Mouse (Mus musculus) hematopoietic stem cell, adult 5-6 weeks (primary cell): ENCODE results near the gene Olfr746. TPM values are rescaled to one million over a fixed set of nuclear protein-coding genes. Genes with fewer than 3 reads are reported as not detected.

ENCODE experiments used
- ATAC-seq, 2 experiments: fragments of 125-278 bp in 1 of 2; replicated peaks in 1 of 2; 2 replicates each; pipeline ENCODE4 v1.8.0; 2016 to 2017; ENCODE audit warnings: inconsistent platforms in 2 of 2, mild to moderate bottlenecking in 2 of 2, moderate number of reproducible peaks in 2 of 2, low read depth in 1 of 2, moderate TSS enrichment in 1 of 2; ENCODE audit not compliant: low FRiP score in 2 of 2, poor library complexity in 2 of 2, severe bottlenecking in 2 of 2, insufficient read depth in 1 of 2, low TSS enrichment in 1 of 2
- total RNA-seq: library from RNA; stranded (forward); fragments of 172-1452, 232-1000 nt; gene quantifications from 2 replicates; pipeline ENCODE4 v1.2.3, GENCODE M21; 2017

The Olfr746 gene
- total RNA-seq: not detected in 2 replicates

DNA sequence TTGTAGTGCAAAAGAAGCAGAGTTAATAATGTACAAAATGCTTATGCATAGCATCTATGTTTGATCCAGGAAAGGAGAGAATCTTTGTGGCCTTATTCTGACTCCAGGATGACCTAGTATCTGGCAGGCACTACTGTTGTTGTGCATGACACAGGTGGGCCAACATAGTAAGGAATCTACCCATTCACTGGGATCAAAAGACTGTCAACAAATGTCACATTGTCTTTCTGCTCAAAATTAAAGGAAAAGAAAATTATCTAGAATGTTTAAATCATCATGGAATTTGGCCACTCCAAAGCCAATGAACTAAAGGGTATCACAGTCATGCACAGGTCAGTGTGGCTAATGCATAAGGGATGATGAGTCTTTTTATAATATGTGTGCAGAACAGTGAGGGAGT lies at the start of gene Olfr746:
Gene Olfr746, plus strand, starts transcription at position 301 of the 400 bp plus-strand sequence.
- ATAC-seq: no peak

DNA sequence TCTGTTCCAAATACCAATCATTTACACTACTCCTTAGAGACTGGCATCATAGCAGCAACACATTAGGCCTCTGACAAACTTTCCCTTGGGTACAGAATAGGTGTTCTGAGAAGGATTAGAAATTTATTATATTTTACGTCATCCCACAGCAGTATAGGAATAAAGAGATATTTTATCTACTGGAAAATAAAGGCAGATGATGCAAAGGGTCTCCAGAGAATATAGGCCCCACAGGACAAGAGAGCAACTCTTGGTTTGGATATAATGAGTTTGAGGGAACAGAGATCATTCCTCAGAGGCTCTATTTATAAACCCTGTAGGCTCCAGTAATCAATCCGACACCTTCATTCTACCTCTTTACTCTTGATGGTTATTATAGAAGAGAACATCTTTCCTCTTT lies 32.3 kb upstream of the Olfr746 start, which contains the start of gene Olfr744:
Gene Olfr744, plus strand, starts transcription at position 301 of the 400 bp plus-strand sequence.
- no peak for ATAC-seq

DNA sequence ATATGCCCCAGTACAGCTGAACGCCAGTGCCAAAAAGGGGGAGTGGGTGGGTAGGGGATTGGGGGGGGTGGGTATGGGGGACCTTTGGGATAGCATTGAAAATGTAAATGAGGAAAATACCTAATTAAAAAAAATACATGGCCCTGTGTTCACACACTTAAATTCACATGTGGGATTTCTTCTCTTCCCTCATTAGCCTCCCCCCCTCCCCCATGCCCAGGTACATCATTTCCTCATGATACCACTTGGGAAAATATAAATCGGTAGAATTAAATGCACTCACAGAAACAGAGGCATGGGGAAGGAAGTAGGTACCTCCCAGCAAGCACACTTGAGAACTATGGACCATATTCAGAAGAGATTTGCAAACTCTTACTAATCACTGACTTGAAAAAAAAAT lies 7.8 kb upstream of the Olfr746 start, which contains the start of gene Olfr745:
Gene Olfr745, plus strand, starts transcription at position 301 of the 400 bp plus-strand sequence.
- no peak for ATAC-seq

DNA sequence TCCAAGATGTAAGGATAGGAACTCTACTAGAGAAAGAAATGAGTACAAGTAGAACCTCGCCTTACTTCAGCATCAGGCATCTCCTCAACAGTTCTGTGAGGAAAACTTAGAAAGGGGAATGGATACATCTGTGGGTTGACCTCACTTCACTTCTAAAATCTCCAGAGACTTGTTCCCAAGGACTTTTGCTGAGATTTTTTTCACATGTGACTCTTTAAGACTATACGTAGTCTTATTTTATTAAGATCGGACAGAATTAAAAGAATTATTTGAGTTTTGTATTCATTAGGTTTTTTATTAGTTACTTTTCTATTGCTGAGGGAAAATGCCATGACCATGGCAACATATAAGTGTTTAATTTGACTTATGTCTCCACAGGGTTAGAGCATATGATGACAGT lies 46.2 kb downstream of the Olfr746 start, which contains the start of gene Olfr747:
Gene Olfr747, minus strand, starts transcription at position 101 of the 400 bp plus-strand sequence.
- ATAC-seq: no peak

Other genes starting within 250 kb of the Olfr746 start
- gene Olfr738, start 239.5 kb upstream of the Olfr746 start, total RNA-seq: not detected in 2 replicates
- not detected in 2 replicates for gene Olfr739, start 228.5 kb upstream of the Olfr746 start, total RNA-seq
- gene Olfr740, start 201.5 kb upstream of the Olfr746 start, total RNA-seq: not detected in 2 replicates
- not detected in 2 replicates for gene Olfr741, start 174.3 kb upstream of the Olfr746 start, total RNA-seq
- not detected in 2 replicates for gene Olfr742, start 143.5 kb upstream of the Olfr746 start, total RNA-seq
- gene Olfr743, start 125.2 kb upstream of the Olfr746 start, total RNA-seq: not detected in 2 replicates
- not detected in 2 replicates for gene Olfr744, start 32.2 kb upstream of the Olfr746 start, total RNA-seq
- not detected in 2 replicates for gene Olfr745, start 7.7 kb upstream of the Olfr746 start, total RNA-seq
- gene Olfr747, start 46.1 kb downstream of the Olfr746 start, total RNA-seq: not detected in 2 replicates
- gene Olfr748, start 60.3 kb downstream of the Olfr746 start, total RNA-seq: not detected in 2 replicates
- not detected in 2 replicates for gene Olfr749, start 98.0 kb downstream of the Olfr746 start, total RNA-seq
- 38.0 and 55.2 TPM in 2 replicates for gene Ttc5, start 138.4 kb downstream of the Olfr746 start, total RNA-seq
- not detected in 2 replicates for gene Ccnb1ip1, start 160.6 kb downstream of the Olfr746 start, total RNA-seq
- 91.4 and 97.5 TPM in 2 replicates for gene Parp2, start 160.8 kb downstream of the Olfr746 start, total RNA-seq
- 6.6 and 24.2 TPM in 2 replicates for gene Tep1, start 223.5 kb downstream of the Olfr746 start, total RNA-seq